ENCODE assay signal across 12 mouse cellular contexts in genomic region chr2:38986580-38986979, GRCm38 (mm10). TPM values are rescaled to one million over a fixed set of nuclear protein-coding genes. Genes with fewer than 3 reads are reported as not detected.
DNase-seq lines count a peak whose midpoint lies in the region; ATAC-seq and TF ChIP-seq lines count a peak whose summit lies in the region.
"Had no signal": no experiment of that assay in that cellular context is flagged by ENCODE, and none has a peak within 500 bp of the region (broad histone marks: within the 10 kb centered on the region; RNA-seq: fewer than 3 reads in every experiment).

No protein-coding gene starts in this region.

- no peaks in the 10 kb centered on the region for H3K27me3 ChIP-seq in heart, embryonic 12.5 days (replicated peaks)
- H3K27me3 ChIP-seq in hindbrain, postnatal 0 days (ENCODE audit: insufficient read depth, low read length): no peaks in the 10 kb centered on the region
- H3K27me3 ChIP-seq: hindbrain, embryonic 12.5 days had no signal

- H3K4me3 ChIP-seq in heart, embryonic 12.5 days: no peak overlapping the region
- no peak overlapping the region for H3K4me3 ChIP-seq in hindbrain, postnatal 0 days (ENCODE audit: low read length)
- H3K4me3 ChIP-seq: hindbrain, embryonic 12.5 days had no signal

- no peak overlapping the region for H3K27ac ChIP-seq in heart, embryonic 12.5 days (ENCODE audit: poor library complexity, severe bottlenecking)
- no peak overlapping the region for H3K27ac ChIP-seq in hindbrain, postnatal 0 days
- H3K27ac ChIP-seq: hindbrain, embryonic 12.5 days had no signal

- no peak overlapping the region for H3K4me2 ChIP-seq in heart, embryonic 12.5 days
- H3K4me2 ChIP-seq in hindbrain, postnatal 0 days (ENCODE audit: low read depth, low read length): no peak overlapping the region
- H3K4me2 ChIP-seq: hindbrain, embryonic 12.5 days had no signal

- no peak for TF ChIP-seq CTCF in hindbrain, postnatal 0 days (IDR thresholded peaks at IDR 0.05; ENCODE audit: low read depth)

- H3K4me1 ChIP-seq in heart, embryonic 12.5 days (replicated peaks): no peaks in the 10 kb centered on the region
- H3K4me1 ChIP-seq in hindbrain, postnatal 0 days (ENCODE audit: insufficient read depth, low read length): no peaks in the 10 kb centered on the region
- H3K4me1 ChIP-seq: hindbrain, embryonic 12.5 days had no signal

- no peak overlapping the region for H3K9ac ChIP-seq in heart, embryonic 12.5 days
- no peak overlapping the region for H3K9ac ChIP-seq in hindbrain, postnatal 0 days (replicated peaks; ENCODE audit: low read length)
- H3K9ac ChIP-seq: hindbrain, embryonic 12.5 days; liver, postnatal 0 days had no signal

- no peak for ATAC-seq in heart, embryonic 12.5 days (ENCODE audit: insufficient number of reproducible peaks, low FRiP score)
- peak; percentile 63 to 79 for ATAC-seq in hematopoietic stem cell, adult 5-6 weeks (replicated peaks in 1 of 2; ENCODE audit: insufficient read depth in 1 of 2, low FRiP score in 2 of 2, low TSS enrichment in 1 of 2, low read depth in 1 of 2, poor library complexity in 2 of 2, severe bottlenecking in 2 of 2)
- no peak for ATAC-seq in hindbrain, postnatal 0 days
- ATAC-seq: CD4-positive, CD25-positive, alpha-beta regulatory T cell, adult 4 months; forebrain, embryonic 14.5 days; liver, postnatal 0 days had no signal

- DNase-seq in heart, adult 11 months: peak; percentile 99
- peak; percentile 99 for DNase-seq in 3T3-L1 (ENCODE audit: low read depth, low spot score)
- peak; percentile 56 to 67 for DNase-seq in gastrocnemius, adult 8-10 months (ENCODE audit: low spot score in 2 of 2)
- no peak for DNase-seq in right cerebral cortex, adult 2 months (ENCODE audit: low spot score in 2 of 2)
- no peak for DNase-seq in hindbrain, postnatal 0 days (ENCODE audit: low spot score)
- no peak for DNase-seq in right cerebral cortex, postnatal 14 days
- DNase-seq: liver, postnatal 0 days had no signal

- 79% methylated on average over 3 of the region's 3 CpGs for WGBS in heart, embryonic 12.5 days
- 63% methylated on average over 3 of the region's 3 CpGs for whole genome bisulfite sequencing in hindbrain, postnatal 0 days

- H3K36me3 ChIP-seq in heart, embryonic 12.5 days: no peaks in the 10 kb centered on the region
- H3K36me3 ChIP-seq in hindbrain, postnatal 0 days (ENCODE audit: insufficient read depth, low read length): no peaks in the 10 kb centered on the region
- H3K36me3 ChIP-seq: hindbrain, embryonic 12.5 days had no signal

- H3K9me3 ChIP-seq in heart, embryonic 12.5 days (replicated peaks): peaks cover 6% of the 10 kb centered on the region; the same call in 1 of the 2 replicates
- H3K9me3 ChIP-seq in hindbrain, postnatal 0 days (ENCODE audit: low read length): no peaks in the 10 kb centered on the region

RNA-seq across cellular contexts. Expression of gene Wdr38, which starts 10.7 kb away (rescaled TPM):
- 0.91 and 1.0 TPM in 2 replicates for polyA plus RNA-seq in heart, embryonic 12.5 days (2016; fragmentation: Nextera tagmentation; extraction: Ambion mirVana)
- under 1 TPM in 1 of 4 experiments, not detected in 3; 0.21 TPM for total RNA-seq in gastrocnemius, adult 8-10 months (2022)
- 0.44 and 0.65 TPM in 2 replicates for total RNA-seq in hematopoietic stem cell, adult 5-6 weeks (2017)
- total RNA-seq in hindbrain, postnatal 0 days (2014; rRNA removed): 0.93 and 1.2 TPM in 2 replicates
- 0.66 and 0.73 TPM in 2 replicates for polyA plus RNA-seq in hindbrain, postnatal 0 days (2015; fragmentation: Nextera tagmentation; extraction: Ambion mirVana)

RNA-seq across cellular contexts. Expression of gene Arpc5l, which starts 18.6 kb away (rescaled TPM):
- polyA plus RNA-seq in heart, embryonic 12.5 days (2016; fragmentation: Nextera tagmentation; extraction: Ambion mirVana): 81.7 and 82.3 TPM in 2 replicates
- total RNA-seq in gastrocnemius, adult 8-10 months (2022): 100 to 1,000 TPM; 120 to 151 (median 137) TPM
- 61.2 and 64.3 TPM in 2 replicates for total RNA-seq in hematopoietic stem cell, adult 5-6 weeks (2017)
- 45.5 and 63.8 TPM in 2 replicates for total RNA-seq in hindbrain, postnatal 0 days (2014; rRNA removed)
- polyA plus RNA-seq in hindbrain, postnatal 0 days (2015; fragmentation: Nextera tagmentation; extraction: Ambion mirVana): 176 and 181 TPM in 2 replicates

RNA-seq across cellular contexts. Expression of gene Rpl35, which starts 18.8 kb away (rescaled TPM):
- 733 and 779 TPM in 2 replicates for polyA plus RNA-seq in heart, embryonic 12.5 days (2016; fragmentation: Nextera tagmentation; extraction: Ambion mirVana)
- 100 to 1,000 TPM; 298 to 385 (median 322) TPM for total RNA-seq in gastrocnemius, adult 8-10 months (2022)
- 1,207 and 1,504 TPM in 2 replicates for total RNA-seq in hematopoietic stem cell, adult 5-6 weeks (2017)
- 41.1 and 46.1 TPM in 2 replicates for total RNA-seq in hindbrain, postnatal 0 days (2014; rRNA removed)
- 600 and 645 TPM in 2 replicates for polyA plus RNA-seq in hindbrain, postnatal 0 days (2015; fragmentation: Nextera tagmentation; extraction: Ambion mirVana)

RNA-seq across cellular contexts. Expression of gene Olfml2a, which starts 54.8 kb away (rescaled TPM):
- 6.8 and 8.4 TPM in 2 replicates for polyA plus RNA-seq in heart, embryonic 12.5 days (2016; fragmentation: Nextera tagmentation; extraction: Ambion mirVana)
- 1 to 10 TPM; 3.1 to 4.6 (median 3.3) TPM for total RNA-seq in gastrocnemius, adult 8-10 months (2022)
- total RNA-seq in hematopoietic stem cell, adult 5-6 weeks (2017): 0.25 TPM in 1 of 2 replicates, not detected in the other
- total RNA-seq in hindbrain, postnatal 0 days (2014; rRNA removed): 7.5 and 8.8 TPM in 2 replicates
- polyA plus RNA-seq in hindbrain, postnatal 0 days (2015; fragmentation: Nextera tagmentation; extraction: Ambion mirVana): 2.7 and 3.3 TPM in 2 replicates
- polyA plus RNA-seq: CD4-positive, CD25-positive, alpha-beta regulatory T cell, adult 4 months had no signal

RNA-seq across cellular contexts. Expression of gene Nr6a1, which starts 59.1 kb away (rescaled TPM):
- polyA plus RNA-seq in heart, embryonic 12.5 days (2016; fragmentation: Nextera tagmentation; extraction: Ambion mirVana): 1.2 and 1.3 TPM in 2 replicates
- total RNA-seq in gastrocnemius, adult 8-10 months (2022): 1 to 10 TPM; 4.5 to 7.1 (median 5.3) TPM
- total RNA-seq in hematopoietic stem cell, adult 5-6 weeks (2017): 0.13 and 3.2 TPM in 2 replicates
- total RNA-seq in hindbrain, postnatal 0 days (2014; rRNA removed): 9.0 and 11.1 TPM in 2 replicates
- 1.6 and 1.8 TPM in 2 replicates for polyA plus RNA-seq in hindbrain, postnatal 0 days (2015; fragmentation: Nextera tagmentation; extraction: Ambion mirVana)

Comparison
In these comparisons a context has a peak if more than half of its experiments do, and no peak if none do; other contexts are left out.
1. DNase-seq: peak in heart, adult 11 months (single experiment), 3T3-L1 (single experiment) and gastrocnemius, adult 8-10 months (2 of 2); none in right cerebral cortex, adult 2 months (0 of 2), hindbrain, postnatal 0 days (single experiment) and right cerebral cortex, postnatal 14 days (single experiment).
2. ATAC-seq: peak in hematopoietic stem cell, adult 5-6 weeks (2 of 2); none in heart, embryonic 12.5 days (single experiment) and hindbrain, postnatal 0 days (single experiment).